Mouse (Mus musculus): ENCODE results near the gene Ceacam20. TPM values are rescaled to one million over a fixed set of nuclear protein-coding genes. Genes with fewer than 3 reads are reported as not detected.

Gene Ceacam20
- polyA plus RNA-seq, 1 experiment = 1.6 TPM

GRCm38 (mm10) chr7:19939555-19940235 lies 25.5 kb upstream of the Ceacam20 start:
- H3K4me3 ChIP-seq (ENCODE audit: control insufficient read depth, low read depth, low read length) = no peak overlapping the region
- H3K27me3 ChIP-seq (ENCODE audit: control insufficient read depth, insufficient read depth, low read length) = no peaks in the 10 kb centered on the region
- H3K4me1 ChIP-seq (ENCODE audit: control insufficient read depth, insufficient read depth, low read length) = peaks cover 18% of the 10 kb centered on the region
- H3K36me3 ChIP-seq (ENCODE audit: control insufficient read depth, insufficient read depth, low read length) = no peaks in the 10 kb centered on the region
- no peak overlapping the region for H3K27ac ChIP-seq (ENCODE audit: control insufficient read depth, insufficient read depth, low read depth, low read length)
- TF ChIP-seq CTCF (IDR thresholded peaks at IDR 0.05; ENCODE audit: control insufficient read depth, insufficient read depth, insufficient replicate concordance, low read depth, low read length) = no peak
- no peak for TF ChIP-seq POLR2A (IDR thresholded peaks at IDR 0.05; ENCODE audit: control insufficient read depth, low read depth, low read length)

- H3K27me3 ChIP-seq (ENCODE audit: control insufficient read depth, insufficient read depth, low read length) = no peaks in the 10 kb centered on the region
- H3K27ac ChIP-seq (ENCODE audit: control insufficient read depth, insufficient read depth, low read depth, low read length) = no peak overlapping the region
- no peaks in the 10 kb centered on the region for H3K36me3 ChIP-seq (ENCODE audit: control insufficient read depth, insufficient read depth, low read length)
- peaks cover 16% of the 10 kb centered on the region for H3K4me1 ChIP-seq (ENCODE audit: control insufficient read depth, insufficient read depth, low read length)
- TF ChIP-seq POLR2A (IDR thresholded peaks at IDR 0.05; ENCODE audit: control insufficient read depth, low read depth, low read length) (no peak), CTCF (IDR thresholded peaks at IDR 0.05; ENCODE audit: control insufficient read depth, insufficient read depth, insufficient replicate concordance, low read depth, low read length) (no peak)
- no peak overlapping the region for H3K4me3 ChIP-seq (ENCODE audit: control insufficient read depth, low read depth, low read length)
These were observed 25.0 kb upstream of the Ceacam20 start for GRCm38 (mm10) chr7:19940256-19940655.

- Histone ChIP-seq H3K4me3 (ENCODE audit: control insufficient read depth, low read depth, low read length) (no peak overlapping the region), H3K36me3 (ENCODE audit: control insufficient read depth, insufficient read depth, low read length) (no peaks in the 10 kb centered on the region), H3K27ac (ENCODE audit: control insufficient read depth, insufficient read depth, low read depth, low read length) (no peak overlapping the region), H3K27me3 (ENCODE audit: control insufficient read depth, insufficient read depth, low read length) (no peaks in the 10 kb centered on the region), H3K4me1 (ENCODE audit: control insufficient read depth, insufficient read depth, low read length) (peaks cover under 1% of the 10 kb centered on the region)
- TF ChIP-seq CTCF (IDR thresholded peaks at IDR 0.05; ENCODE audit: control insufficient read depth, insufficient read depth, insufficient replicate concordance, low read depth, low read length) (no peak), POLR2A (IDR thresholded peaks at IDR 0.05; ENCODE audit: control insufficient read depth, low read depth, low read length) (no peak)
These were observed 20.5 kb upstream of the Ceacam20 start for GRCm38 (mm10) chr7:19944709-19945108.

GRCm38 (mm10) chr7:19945201-19945600 lies 20.0 kb upstream of the Ceacam20 start:
- Histone ChIP-seq H3K4me3 (ENCODE audit: control insufficient read depth, low read depth, low read length) (no peak overlapping the region), H3K27me3 (ENCODE audit: control insufficient read depth, insufficient read depth, low read length) (no peaks in the 10 kb centered on the region), H3K4me1 (ENCODE audit: control insufficient read depth, insufficient read depth, low read length) (peaks cover 5% of the 10 kb centered on the region), H3K36me3 (ENCODE audit: control insufficient read depth, insufficient read depth, low read length) (no peaks in the 10 kb centered on the region), H3K27ac (ENCODE audit: control insufficient read depth, insufficient read depth, low read depth, low read length) (no peak overlapping the region)
- TF ChIP-seq CTCF (IDR thresholded peaks at IDR 0.05; ENCODE audit: control insufficient read depth, insufficient read depth, insufficient replicate concordance, low read depth, low read length) = no peak
- no peak for TF ChIP-seq POLR2A (IDR thresholded peaks at IDR 0.05; ENCODE audit: control insufficient read depth, low read depth, low read length)

- Histone ChIP-seq H3K27ac (ENCODE audit: control insufficient read depth, insufficient read depth, low read depth, low read length) (no peak overlapping the region), H3K4me1 (ENCODE audit: control insufficient read depth, insufficient read depth, low read length) (peaks cover 10% of the 10 kb centered on the region), H3K4me3 (ENCODE audit: control insufficient read depth, low read depth, low read length) (no peak overlapping the region), H3K36me3 (ENCODE audit: control insufficient read depth, insufficient read depth, low read length) (no peaks in the 10 kb centered on the region), H3K27me3 (ENCODE audit: control insufficient read depth, insufficient read depth, low read length) (no peaks in the 10 kb centered on the region)
- TF ChIP-seq POLR2A (IDR thresholded peaks at IDR 0.05; ENCODE audit: control insufficient read depth, low read depth, low read length) (no peak), CTCF (IDR thresholded peaks at IDR 0.05; ENCODE audit: control insufficient read depth, insufficient read depth, insufficient replicate concordance, low read depth, low read length) (no peak)
These were observed 19.2 kb upstream of the Ceacam20 start for GRCm38 (mm10) chr7:19945821-19946515.

- Histone ChIP-seq H3K27me3 (ENCODE audit: control insufficient read depth, insufficient read depth, low read length) (no peaks in the 10 kb centered on the region), H3K36me3 (ENCODE audit: control insufficient read depth, insufficient read depth, low read length) (no peaks in the 10 kb centered on the region), H3K4me3 (ENCODE audit: control insufficient read depth, low read depth, low read length) (no peak overlapping the region), H3K4me1 (ENCODE audit: control insufficient read depth, insufficient read depth, low read length) (peaks cover 10% of the 10 kb centered on the region), H3K27ac (ENCODE audit: control insufficient read depth, insufficient read depth, low read depth, low read length) (no peak overlapping the region)
- TF ChIP-seq POLR2A (IDR thresholded peaks at IDR 0.05; ENCODE audit: control insufficient read depth, low read depth, low read length) (no peak), CTCF (IDR thresholded peaks at IDR 0.05; ENCODE audit: control insufficient read depth, insufficient read depth, insufficient replicate concordance, low read depth, low read length) (no peak)
These were observed 16.3 kb upstream of the Ceacam20 start for GRCm38 (mm10) chr7:19948956-19949355.

- no peaks in the 10 kb centered on the region for H3K36me3 ChIP-seq (ENCODE audit: control insufficient read depth, insufficient read depth, low read length)
- no peaks in the 10 kb centered on the region for H3K27me3 ChIP-seq (ENCODE audit: control insufficient read depth, insufficient read depth, low read length)
- H3K4me3 ChIP-seq (ENCODE audit: control insufficient read depth, low read depth, low read length) = no peak overlapping the region
- no peak for TF ChIP-seq POLR2A (IDR thresholded peaks at IDR 0.05; ENCODE audit: control insufficient read depth, low read depth, low read length)
- TF ChIP-seq CTCF (IDR thresholded peaks at IDR 0.05; ENCODE audit: control insufficient read depth, insufficient read depth, insufficient replicate concordance, low read depth, low read length) = no peak
- H3K4me1 ChIP-seq (ENCODE audit: control insufficient read depth, insufficient read depth, low read length) = peaks cover 10% of the 10 kb centered on the region
- H3K27ac ChIP-seq (ENCODE audit: control insufficient read depth, insufficient read depth, low read depth, low read length) = no peak overlapping the region
These were observed 15.2 kb upstream of the Ceacam20 start for GRCm38 (mm10) chr7:19949996-19950395.

Measured in testis, adult 2 months (tissue).